Mouse (Mus musculus) Muller cell, postnatal 12 days (primary cell): Measurements from ENCODE around the gene Nfkbiz.
A peak's percentile ranks its signal among the peaks of the same experiment; 100 is the strongest.

Source experiments
- DNase-seq: peaks from one replicate; pipeline ENCODE4 v3.0.0-alpha.2; 2015; ENCODE audit errors: inconsistent ontology term

The Nfkbiz gene

GRCm38 (mm10) chr16:55804799-55805198 is 33.9 kb downstream of the Nfkbiz start:
- DNase-seq: no peak

- DNase-seq: no peak
These were observed 37.1 kb downstream of the Nfkbiz start for GRCm38 (mm10) chr16:55801629-55802028.

- no peak for DNase-seq
These were observed 39.9 kb downstream of the Nfkbiz start for GRCm38 (mm10) chr16:55798845-55799244.

GRCm38 (mm10) chr16:55790326-55790725 is 48.4 kb downstream of the Nfkbiz start:
- DNase-seq: no peak

- peak; percentile 12 for DNase-seq
These were observed 49.4 kb downstream of the Nfkbiz start for GRCm38 (mm10) chr16:55789291-55789690.

- DNase-seq: no peak
These were observed 50.0 kb downstream of the Nfkbiz start for GRCm38 (mm10) chr16:55788671-55789070.

GRCm38 (mm10) chr16:55787385-55788072 is 51.2 kb downstream of the Nfkbiz start:
- DNase-seq: no peak

GRCm38 (mm10) chr16:55784379-55784778 is 54.3 kb downstream of the Nfkbiz start:
- DNase-seq: no peak

GRCm38 (mm10) chr16:55783923-55784322 is 54.8 kb downstream of the Nfkbiz start:
- no peak for DNase-seq

GRCm38 (mm10) chr16:55782911-55783310 is 55.8 kb downstream of the Nfkbiz start:
- DNase-seq: no peak

GRCm38 (mm10) chr16:55781809-55782208 is 56.9 kb downstream of the Nfkbiz start:
- no peak for DNase-seq

GRCm38 (mm10) chr16:55780958-55781558 is 57.6 kb downstream of the Nfkbiz start:
- DNase-seq: no peak

- DNase-seq: no peak
These were observed 62.4 kb downstream of the Nfkbiz start for GRCm38 (mm10) chr16:55776329-55776728.

GRCm38 (mm10) chr16:55770247-55770646 is 68.5 kb downstream of the Nfkbiz start:
- DNase-seq: no peak
